Comparison of ENCODE assay signal across 31 mouse cellular contexts in the genomic region with DNA sequence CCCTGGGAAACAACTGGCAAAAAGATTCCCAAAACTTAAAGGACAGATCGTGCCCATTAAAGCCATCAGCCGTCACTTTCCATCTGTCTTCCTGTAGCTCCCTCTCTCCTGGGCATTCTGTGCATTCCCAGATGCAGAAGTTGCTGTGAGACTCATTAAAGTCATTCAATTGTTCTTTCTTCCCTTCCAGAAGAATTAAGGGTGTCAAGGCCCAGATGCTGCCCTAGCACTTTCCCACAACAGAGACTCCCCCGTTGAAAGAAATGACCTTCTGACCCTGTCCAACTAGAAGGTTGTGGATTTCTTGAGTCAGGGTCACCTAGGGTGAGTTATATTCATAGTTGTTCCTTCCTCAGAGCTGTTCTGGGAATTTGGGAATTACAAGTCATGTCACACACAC.
DNase-seq lines count a peak whose midpoint lies in the region; ATAC-seq and TF ChIP-seq lines count a peak whose summit lies in the region.
"Had no signal": no experiment of that assay in that cellular context is flagged by ENCODE, and none has a peak within 500 bp of the region (broad histone marks: within the 10 kb centered on the region; RNA-seq: fewer than 3 reads in every experiment).

No protein-coding gene starts in this region.

- TF ChIP-seq CTCF in heart, postnatal 0 days (IDR thresholded peaks at IDR 0.05; ENCODE audit: low read depth): no peak

- TF ChIP-seq EP300 in heart, postnatal 0 days (IDR thresholded peaks at IDR 0.05; ENCODE audit: low read depth): no peak

- no peak overlapping the region for H3K9ac ChIP-seq in heart, embryonic 11.5 days (ENCODE audit: low read depth, low read length)
- no peak overlapping the region for H3K9ac ChIP-seq in neural tube, embryonic 15.5 days (replicated peaks)
- H3K9ac ChIP-seq in heart, postnatal 0 days (replicated peaks; ENCODE audit: low read depth, low read length): no peak overlapping the region
- no peak overlapping the region for H3K9ac ChIP-seq in midbrain, embryonic 11.5 days (ENCODE audit: low read length)
- H3K9ac ChIP-seq: embryonic facial prominence, embryonic 15.5 days; forebrain, embryonic 12.5 days; forebrain, postnatal 0 days; heart, embryonic 15.5 days; hindbrain, embryonic 14.5 days; liver, embryonic 12.5 days; liver, postnatal 0 days had no signal

- 61% methylated on average over 3 of the region's 3 CpGs for WGBS in heart, embryonic 11.5 days (ENCODE audit: insufficient replicate concordance)
- 27% methylated on average over 3 of the region's 3 CpGs for WGBS in neural tube, embryonic 15.5 days
- 66% methylated on average over 3 of the region's 3 CpGs for WGBS in heart, postnatal 0 days
- WGBS in midbrain, embryonic 11.5 days: 61% methylated on average over 3 of the region's 3 CpGs

- no peak overlapping the region for H3K27ac ChIP-seq in heart, embryonic 11.5 days (ENCODE audit: low read depth, low read length)
- H3K27ac ChIP-seq in neural tube, embryonic 15.5 days (replicated peaks): no peak overlapping the region
- H3K27ac ChIP-seq in heart, postnatal 0 days (ENCODE audit: low read depth): no peak overlapping the region
- no peak overlapping the region for H3K27ac ChIP-seq in midbrain, embryonic 11.5 days (ENCODE audit: low read depth, low read length)
- H3K27ac ChIP-seq: embryonic facial prominence, embryonic 10.5 days; embryonic facial prominence, embryonic 15.5 days; forebrain, embryonic 12.5 days; hindbrain, embryonic 14.5 days; layer of hippocampus, adult 2 months; liver, embryonic 12.5 days; stomach, postnatal 0 days had no signal

- peaks cover 4% of the 10 kb centered on the region; the same call in 1 of the 2 replicates for H3K4me1 ChIP-seq in heart, embryonic 11.5 days (ENCODE audit: control insufficient read depth, insufficient read depth, low read length)
- 0 out of 2 replicates have a peak, but pooled peaks cover 8% of the 10 kb centered on the region for H3K4me1 ChIP-seq in neural tube, embryonic 15.5 days
- no peaks in the 10 kb centered on the region for H3K4me1 ChIP-seq in heart, postnatal 0 days (ENCODE audit: control insufficient read depth, insufficient read depth)
- no peaks in the 10 kb centered on the region for H3K4me1 ChIP-seq in midbrain, embryonic 11.5 days (ENCODE audit: control insufficient read depth, insufficient read depth, low read length)
- H3K4me1 ChIP-seq: embryonic facial prominence, embryonic 15.5 days; forebrain, embryonic 12.5 days had no signal

- no peak overlapping the region for H3K4me2 ChIP-seq in heart, embryonic 11.5 days
- H3K4me2 ChIP-seq in neural tube, embryonic 15.5 days: no peak overlapping the region
- no peak overlapping the region for H3K4me2 ChIP-seq in heart, postnatal 0 days (ENCODE audit: low read depth, low read length)
- H3K4me2 ChIP-seq in midbrain, embryonic 11.5 days: no peak overlapping the region
- H3K4me2 ChIP-seq: embryonic facial prominence, embryonic 15.5 days; forebrain, embryonic 12.5 days; heart, embryonic 15.5 days; hindbrain, embryonic 14.5 days; liver, embryonic 12.5 days had no signal

- no peak for ATAC-seq in heart, embryonic 11.5 days (replicated peaks; ENCODE audit: insufficient number of reproducible peaks, low FRiP score, low TSS enrichment)
- ATAC-seq in neural tube, embryonic 15.5 days (ENCODE audit: low FRiP score): no peak
- peak; percentile 11; the same call in 1 of the 2 replicates for ATAC-seq in heart, postnatal 0 days (ENCODE audit: insufficient read depth, low read depth)
- ATAC-seq in midbrain, embryonic 11.5 days (ENCODE audit: low FRiP score): no peak
- ATAC-seq: forebrain, postnatal 0 days; liver, embryonic 12.5 days; liver, postnatal 0 days; lung, postnatal 0 days; Patski had no signal

- no peaks in the 10 kb centered on the region for H3K27me3 ChIP-seq in heart, embryonic 11.5 days (ENCODE audit: control insufficient read depth, insufficient read depth, low read length)
- no peaks in the 10 kb centered on the region for H3K27me3 ChIP-seq in neural tube, embryonic 15.5 days (replicated peaks)
- no peaks in the 10 kb centered on the region for H3K27me3 ChIP-seq in heart, postnatal 0 days (ENCODE audit: control insufficient read depth, insufficient read depth, low read length)
- no peaks in the 10 kb centered on the region for H3K27me3 ChIP-seq in midbrain, embryonic 11.5 days (ENCODE audit: control insufficient read depth, insufficient read depth, low read length)
- H3K27me3 ChIP-seq: embryonic facial prominence, embryonic 15.5 days; forebrain, embryonic 12.5 days; heart, embryonic 15.5 days; liver, embryonic 12.5 days; Patski had no signal

- H3K9me3 ChIP-seq in heart, embryonic 11.5 days (replicated peaks; ENCODE audit: control insufficient read depth, low read length): no peaks in the 10 kb centered on the region
- H3K9me3 ChIP-seq in neural tube, embryonic 15.5 days (replicated peaks): no peaks in the 10 kb centered on the region
- H3K9me3 ChIP-seq in heart, postnatal 0 days (replicated peaks; ENCODE audit: control insufficient read depth, low read length): no peaks in the 10 kb centered on the region
- H3K9me3 ChIP-seq in midbrain, embryonic 11.5 days (ENCODE audit: control insufficient read depth, low read length): no peaks in the 10 kb centered on the region
- H3K9me3 ChIP-seq: embryonic facial prominence, embryonic 10.5 days; embryonic facial prominence, embryonic 15.5 days; forebrain, embryonic 12.5 days; heart, embryonic 15.5 days; liver, embryonic 12.5 days had no signal

- H3K4me3 ChIP-seq in heart, embryonic 11.5 days (ENCODE audit: low read depth, low read length): no peak overlapping the region
- H3K4me3 ChIP-seq in neural tube, embryonic 15.5 days (replicated peaks): no peak overlapping the region
- no peak overlapping the region for H3K4me3 ChIP-seq in heart, postnatal 0 days (ENCODE audit: low read depth, low read length)
- H3K4me3 ChIP-seq in midbrain, embryonic 11.5 days (ENCODE audit: low read depth, low read length): no peak overlapping the region
- H3K4me3 ChIP-seq: embryonic facial prominence, embryonic 10.5 days; embryonic facial prominence, embryonic 15.5 days; forebrain, embryonic 12.5 days; heart, embryonic 15.5 days; layer of hippocampus, adult 2 months; liver, embryonic 12.5 days; megakaryocyte, embryonic 14.5 days had no signal

- peak; percentile 94 for DNase-seq in heart, adult 11 months
- DNase-seq in neural tube, embryonic 10.5 days (ENCODE audit: extremely low spot score, low spot score): peak; percentile 29
- DNase-seq in heart, postnatal 0 days (ENCODE audit: low spot score): no peak
- no peak for DNase-seq in midbrain, embryonic 11.5 days (ENCODE audit: low spot score, missing footprints)
- DNase-seq in thymus, postnatal 10 days (ENCODE audit: low spot score in 2 of 2): no peak
- DNase-seq: adrenal gland, postnatal 10 days; cerebellum, adult 11 months; cerebellum, adult 9-10 months; cerebellum, postnatal 36 days; forebrain, postnatal 0 days; gastrocnemius, postnatal 36 days; kidney, adult 11 months; kidney, postnatal 25 days; left cerebral cortex, postnatal 4 days; liver, postnatal 0 days; lung, postnatal 4 days; midbrain, embryonic 14.5 days; right cerebral cortex, adult 18-20 months had no signal

- H3K36me3 ChIP-seq in heart, embryonic 11.5 days (ENCODE audit: control insufficient read depth, insufficient read depth, low read length): no peaks in the 10 kb centered on the region
- no peaks in the 10 kb centered on the region for H3K36me3 ChIP-seq in neural tube, embryonic 15.5 days
- H3K36me3 ChIP-seq in heart, postnatal 0 days (replicated peaks; ENCODE audit: control insufficient read depth, insufficient read depth, low read length): no peaks in the 10 kb centered on the region
- no peaks in the 10 kb centered on the region for H3K36me3 ChIP-seq in midbrain, embryonic 11.5 days (ENCODE audit: control insufficient read depth, insufficient read depth, low read length)
- H3K36me3 ChIP-seq: embryonic facial prominence, embryonic 10.5 days; embryonic facial prominence, embryonic 15.5 days; forebrain, embryonic 12.5 days; heart, embryonic 15.5 days; liver, embryonic 12.5 days had no signal

Comparison
In these comparisons a context has a peak if more than half of its experiments do, and no peak if none do; other contexts are left out.
1. DNase-seq: peak in heart, adult 11 months (single experiment) and neural tube, embryonic 10.5 days (single experiment); none in heart, postnatal 0 days (single experiment), midbrain, embryonic 11.5 days (single experiment) and thymus, postnatal 10 days (0 of 2).